Mouse (Mus musculus): ENCODE data around the gene Eml4. TPM values are rescaled to one million over a fixed set of nuclear protein-coding genes. Genes with fewer than 3 reads are reported as not detected.
A peak's percentile ranks its signal among the peaks of the same experiment; 100 is the strongest.

Eml4 gene
- total and polyA plus RNA-seq, 3 experiments = 25.6 to 42.4 TPM; not detected in 1

GRCm38 (mm10) chr17:83526091-83526561, 175.4 kb downstream of the Eml4 start:
- peaks cover 0 to 15% of the 10 kb centered on the region in 2 experiments; a peak in 2 of 4 replicates for H3K4me1 ChIP-seq (ENCODE audit: control insufficient read depth in 1 of 2, insufficient read depth in 2 of 2, low read length in 2 of 2)
- DNase-seq (ENCODE audit: low read depth, low spot score) = no peak
- no peak for TF ChIP-seq CHD2 (IDR thresholded peaks at IDR 0.05; ENCODE audit: low read length)
- no peaks in the 10 kb centered on the region for H3K79me2 ChIP-seq (ENCODE audit: control insufficient read depth, insufficient read depth, low read length, poor library complexity)
- H3K36me3 ChIP-seq (ENCODE audit: control insufficient read depth in 1 of 2, insufficient read depth in 2 of 2, low read length in 2 of 2) = no peaks in the 10 kb centered on the region; a peak in 1 of 4 replicates
- no peaks in the 10 kb centered on the region for H3K27me3 ChIP-seq (ENCODE audit: control insufficient read depth in 1 of 2, insufficient read depth in 2 of 2, low read length in 2 of 2)
- no peak overlapping the region for H3K9ac ChIP-seq (ENCODE audit: control insufficient read depth, low read depth, low read length, poor library complexity, severe bottlenecking)
- no peak overlapping the region for H3K27ac ChIP-seq (ENCODE audit: control insufficient read depth, low read depth, low read length)
- H3K9me3 ChIP-seq (replicated peaks; ENCODE audit: insufficient read depth, low read length) = no peaks in the 10 kb centered on the region
- H3K4me3 ChIP-seq (ENCODE audit: control insufficient read depth in 1 of 2, insufficient read depth in 1 of 2, low read depth in 2 of 2, low read length in 2 of 2) = no peak overlapping the region

- Histone ChIP-seq H3K36me3 (ENCODE audit: control insufficient read depth in 1 of 2, insufficient read depth in 2 of 2, low read length in 2 of 2) (no peaks in the 10 kb centered on the region; a peak in 1 of 4 replicates), H3K4me3 (ENCODE audit: control insufficient read depth in 1 of 2, insufficient read depth in 1 of 2, low read depth in 2 of 2, low read length in 2 of 2) (peak overlapping the region; percentile 64 to 65), H3K9ac (ENCODE audit: control insufficient read depth, low read depth, low read length, poor library complexity, severe bottlenecking) (peak overlapping the region; percentile 66), H3K4me1 (ENCODE audit: control insufficient read depth in 1 of 2, insufficient read depth in 2 of 2, low read length in 2 of 2) (peaks cover 0 to 15% of the 10 kb centered on the region in 2 experiments; a peak in 2 of 4 replicates), H3K27ac (ENCODE audit: control insufficient read depth, low read depth, low read length) (peak overlapping the region; percentile 77), H3K79me2 (ENCODE audit: control insufficient read depth, insufficient read depth, low read length, poor library complexity) (no peaks in the 10 kb centered on the region), H3K9me3 (replicated peaks; ENCODE audit: insufficient read depth, low read length) (no peaks in the 10 kb centered on the region), H3K27me3 (ENCODE audit: control insufficient read depth in 1 of 2, insufficient read depth in 2 of 2, low read length in 2 of 2) (no peaks in the 10 kb centered on the region)
- no peak for TF ChIP-seq SIN3A (IDR thresholded peaks at IDR 0.05; ENCODE audit: low read length)
- TF ChIP-seq CTCF (IDR thresholded peaks at IDR 0.05 in 2 of 3, conservative IDR thresholded peaks at IDR 0.05 in 1 of 3; ENCODE audit: control insufficient read depth in 1 of 3, insufficient read depth in 1 of 3, low read depth in 2 of 3, low read length in 3 of 3, poor library complexity in 1 of 3, severe bottlenecking in 1 of 3) = peak in 1 of 3 experiments; percentile 1; a peak in 1 of 6 replicates
- no peak for TF ChIP-seq USF2 (IDR thresholded peaks at IDR 0.05; ENCODE audit: borderline replicate concordance in 1 of 2, insufficient read depth in 1 of 2, low read depth in 1 of 2, low read length in 2 of 2)
- no peak for TF ChIP-seq MAFK (IDR thresholded peaks at IDR 0.05; ENCODE audit: borderline replicate concordance, low read depth, low read length)
- 0 out of 2 replicates have a peak, but pooled peaks have one; percentile 0 for TF ChIP-seq NELFE (IDR thresholded peaks at IDR 0.05; ENCODE audit: low read depth, low read length)
- no peak for TF ChIP-seq USF1 (IDR thresholded peaks at IDR 0.05; ENCODE audit: low read depth, low read length)
- TF ChIP-seq MAZ (IDR thresholded peaks at IDR 0.05; ENCODE audit: low read depth, low read length) = no peak
- TF ChIP-seq ETS1 (IDR thresholded peaks at IDR 0.05; ENCODE audit: low read depth, low read length) = no peak
- TF ChIP-seq HCFC1 (IDR thresholded peaks at IDR 0.05; ENCODE audit: low read depth, low read length) = no peak
- no peak for TF ChIP-seq RCOR1 (IDR thresholded peaks at IDR 0.05; ENCODE audit: low read depth, low read length)
- no peak for TF ChIP-seq CHD1 (IDR thresholded peaks at IDR 0.05; ENCODE audit: low read depth, low read length)
- 0 out of 4 replicates have a peak, but pooled peaks of 1 of the 2 experiments have one; percentile 28 for TF ChIP-seq POLR2A (IDR thresholded peaks at IDR 0.05; ENCODE audit: control insufficient read depth in 1 of 2, insufficient read depth in 1 of 2, low read depth in 1 of 2, low read length in 2 of 2, poor library complexity in 1 of 2)
- no peak for TF ChIP-seq E2F4 (IDR thresholded peaks at IDR 0.05; ENCODE audit: borderline replicate concordance, low read depth, low read length)
- no peak for TF ChIP-seq ELF1 (IDR thresholded peaks at IDR 0.05; ENCODE audit: low read depth, low read length)
- no peak for TF ChIP-seq POLR2AphosphoS2 (IDR thresholded peaks at IDR 0.05; ENCODE audit: low read length)
- TF ChIP-seq EP300 (IDR thresholded peaks at IDR 0.05; ENCODE audit: low read depth in 1 of 2, low read length in 2 of 2) = no peak
- no peak for TF ChIP-seq ZC3H11A (IDR thresholded peaks at IDR 0.05; ENCODE audit: low read depth, low read length)
- no peak for TF ChIP-seq MXI1 (IDR thresholded peaks at IDR 0.05; ENCODE audit: low read depth, low read length)
- TF ChIP-seq MYC (IDR thresholded peaks at IDR 0.05; ENCODE audit: low read depth, low read length) = no peak
- no peak for TF ChIP-seq JUND (IDR thresholded peaks at IDR 0.05; ENCODE audit: low read depth, low read length)
- TF ChIP-seq TCF12 (IDR thresholded peaks at IDR 0.05; ENCODE audit: low read depth, low read length) = no peak
- no peak for TF ChIP-seq GABPA (IDR thresholded peaks at IDR 0.05; ENCODE audit: low read depth, low read length)
- no peak for TF ChIP-seq BHLHE40 (IDR thresholded peaks at IDR 0.05; ENCODE audit: borderline replicate concordance, low read depth, low read length)
- no peak for TF ChIP-seq TAL1 (IDR thresholded peaks at IDR 0.05; ENCODE audit: low read length)
- no peak for TF ChIP-seq MYB (IDR thresholded peaks at IDR 0.05; ENCODE audit: low read depth, low read length)
- TF ChIP-seq MEF2A (IDR thresholded peaks at IDR 0.05; ENCODE audit: extremely low read depth, insufficient replicate concordance, low read depth, low read length, poor library complexity, severe bottlenecking) = no peak
- peak; percentile 76 for TF ChIP-seq TBP (IDR thresholded peaks at IDR 0.05; ENCODE audit: low read depth, low read length)
- peak; percentile 78 for DNase-seq (ENCODE audit: low read depth, low spot score)
These were observed 176.1 kb downstream of the Eml4 start for GRCm38 (mm10) chr17:83526624-83527532.
